Mouse (Mus musculus): ENCODE measurements around the gene Kif1c.

Gene Kif1c

GRCm38 (mm10) chr11:70742581-70743459 lies 42.5 kb downstream of the Kif1c start:
- WGBS: 59% methylated on average over 12 of the region's 12 CpGs

GRCm38 (mm10) chr11:70745636-70746035 lies 45.3 kb downstream of the Kif1c start:
- 89% methylated on average over 7 of the region's 7 CpGs for WGBS

GRCm38 (mm10) chr11:70747876-70748545 lies 47.7 kb downstream of the Kif1c start:
- WGBS: 83% methylated on average over 4 of the region's 4 CpGs

GRCm38 (mm10) chr11:70752337-70753017 lies 52.1 kb downstream of the Kif1c start:
- 79% methylated on average over 4 of the region's 4 CpGs for WGBS

DNA sequence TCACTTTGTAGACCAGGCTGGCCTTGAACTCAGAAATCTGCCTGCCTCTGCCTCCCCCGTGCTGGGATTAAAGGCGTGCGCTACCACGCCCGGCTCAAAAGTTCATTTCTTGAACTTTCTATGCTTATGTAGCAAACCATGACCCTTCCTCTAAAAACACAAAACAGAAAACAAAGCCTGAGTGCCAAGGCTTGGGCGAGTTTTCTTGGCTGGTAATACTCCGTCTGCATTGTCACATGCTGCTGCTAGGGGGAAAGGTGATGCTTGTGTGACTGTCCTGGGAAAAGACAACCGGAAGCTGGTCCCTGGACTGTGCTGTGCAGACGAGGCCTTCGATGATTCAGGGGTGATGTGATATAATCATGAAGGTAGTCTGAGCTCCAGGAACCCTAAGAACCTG lies 52.8 kb downstream of the Kif1c start:
- WGBS: 97% methylated on average over 10 of the region's 10 CpGs

DNA sequence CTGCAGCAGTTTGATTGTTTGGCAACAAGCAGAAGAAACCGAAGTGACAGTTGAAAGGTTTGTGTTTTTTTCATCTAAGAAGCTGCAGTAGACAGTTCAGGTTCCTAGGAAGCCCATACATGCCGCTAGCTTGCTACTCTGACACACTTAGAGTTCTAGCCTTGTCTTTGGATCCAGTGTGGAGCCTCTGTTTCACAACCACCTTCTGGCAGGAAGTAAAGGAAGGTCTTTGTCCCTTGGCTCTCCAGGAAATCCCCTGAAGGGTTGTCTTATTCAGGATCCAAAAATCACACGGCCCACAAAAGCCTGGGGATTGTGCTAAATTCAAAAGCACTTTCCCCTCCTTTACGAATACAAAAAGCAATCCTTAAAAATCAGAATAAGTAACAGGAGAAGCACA lies 54.1 kb downstream of the Kif1c start:
- WGBS: 32% methylated on average over 4 of the region's 4 CpGs

GRCm38 (mm10) chr11:70754958-70755357 lies 54.6 kb downstream of the Kif1c start:
- WGBS: 38% methylated on average over 7 of the region's 7 CpGs

DNA sequence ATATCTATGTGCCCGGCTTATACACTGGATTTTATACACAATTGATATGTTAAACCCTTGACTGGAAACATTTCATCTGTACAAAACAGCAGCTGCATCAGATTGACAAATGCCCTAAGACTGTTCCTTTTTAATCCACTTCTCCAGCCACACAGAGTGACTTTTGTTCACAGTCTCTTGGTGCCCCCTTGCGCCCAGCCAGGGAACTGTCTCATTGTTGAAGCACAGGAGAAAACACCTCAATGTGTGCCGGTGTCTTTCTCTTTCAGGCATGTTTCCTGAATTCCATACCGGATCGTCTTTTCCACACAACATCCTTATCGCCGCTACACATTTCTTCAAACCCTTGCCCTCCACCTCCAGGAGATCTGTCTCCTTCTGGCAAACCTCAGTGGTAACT lies 55.3 kb downstream of the Kif1c start:
- 4% methylated on average over 7 of the region's 7 CpGs for WGBS

GRCm38 (mm10) chr11:70760446-70760845 lies 60.1 kb downstream of the Kif1c start:
- WGBS: 63% methylated on average over 3 of the region's 3 CpGs

GRCm38 (mm10) chr11:70762641-70763040 lies 62.3 kb downstream of the Kif1c start:
- WGBS: 79% methylated on average over 9 of the region's 9 CpGs

GRCm38 (mm10) chr11:70763582-70763935 lies 63.2 kb downstream of the Kif1c start:
- WGBS: 17% methylated on average over 3 of the region's 3 CpGs

GRCm38 (mm10) chr11:70763936-70764808 lies 63.8 kb downstream of the Kif1c start, which contains the start of gene Zfp3:
Gene Zfp3, plus strand, starts transcription at chr11:70764209.
- WGBS: under 1% methylated on average over 78 of the region's 78 CpGs

DNA sequence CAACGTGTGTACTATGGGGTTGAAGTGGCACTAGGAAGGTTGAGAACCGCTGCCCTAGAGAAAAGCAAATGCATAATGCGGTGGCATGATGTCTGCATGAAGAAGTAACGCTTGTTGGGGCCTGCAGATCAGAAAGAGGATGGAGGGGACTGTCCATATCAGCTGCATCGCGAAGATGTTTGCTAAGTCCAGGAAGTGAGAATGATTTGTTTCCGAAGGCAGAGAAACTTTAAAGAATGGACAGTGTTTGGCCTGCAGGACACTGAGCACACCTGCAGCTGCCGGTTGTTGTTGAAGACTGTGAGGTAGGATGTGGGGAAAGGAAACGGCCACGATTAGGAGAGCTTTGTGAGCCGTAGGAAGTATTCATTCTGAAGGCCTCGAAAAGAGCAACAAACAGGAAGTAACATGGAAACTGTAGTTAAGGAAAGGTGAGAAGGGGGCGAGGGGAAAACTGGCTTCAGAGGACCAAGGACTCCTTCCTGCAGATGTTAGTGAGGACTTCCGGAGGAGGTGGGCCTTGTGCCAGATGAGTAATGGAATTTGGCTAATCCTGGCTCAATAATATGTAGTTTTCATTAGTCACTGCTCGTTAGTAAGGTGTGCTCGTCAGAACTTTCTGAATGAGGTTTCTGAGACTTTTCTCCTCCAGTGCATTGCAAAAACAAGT lies 65.6 kb downstream of the Kif1c start:
- 60% methylated on average over 16 of the region's 16 CpGs for WGBS

GRCm38 (mm10) chr11:70770804-70771203 lies 70.5 kb downstream of the Kif1c start:
- WGBS: 94% methylated on average over 3 of the region's 3 CpGs

- 29% methylated on average over 17 of the region's 17 CpGs for WGBS
Observed at GRCm38 (mm10) chr11:70776830-70777571, 76.7 kb downstream of the Kif1c start.

DNA sequence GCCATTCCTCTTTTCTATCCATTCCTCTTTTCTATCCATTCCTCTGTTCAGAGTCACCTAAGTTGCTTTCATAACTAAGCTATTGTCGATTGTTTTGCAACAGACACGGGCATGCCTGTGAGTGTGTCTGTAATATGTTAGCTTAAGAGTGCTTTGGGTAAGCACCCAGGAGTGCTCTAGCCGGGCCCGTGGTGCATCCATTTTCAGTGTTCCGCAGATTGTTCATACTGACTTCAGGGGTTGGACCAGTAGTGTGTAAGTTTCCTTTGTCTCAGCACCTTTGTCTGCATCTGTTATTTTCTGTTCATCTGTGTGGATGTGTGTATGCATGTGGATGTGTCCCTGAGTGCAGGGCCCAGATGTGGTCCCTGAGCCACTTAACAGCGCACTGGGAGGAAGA lies 77.3 kb downstream of the Kif1c start:
- WGBS: 61% methylated on average over 6 of the region's 6 CpGs

DNA sequence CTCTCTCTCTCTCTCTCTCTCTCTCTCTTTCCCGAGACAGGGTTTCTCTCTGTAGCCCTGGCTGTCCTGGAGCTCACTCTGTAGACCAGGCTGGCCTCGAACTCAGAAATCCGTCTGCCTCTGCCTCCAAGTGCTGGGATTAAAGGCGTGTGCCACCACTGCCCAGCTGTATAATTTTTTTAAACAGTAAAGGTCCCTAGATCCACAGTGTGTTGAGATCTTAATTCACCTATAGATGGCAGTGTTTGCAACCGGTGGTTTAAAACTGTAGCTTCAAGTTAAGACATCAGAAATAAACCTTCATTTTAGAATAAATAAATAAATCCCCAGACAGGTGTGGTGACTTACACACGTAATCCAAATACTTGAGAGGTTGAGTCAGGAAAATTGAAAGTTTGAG lies 77.7 kb downstream of the Kif1c start:
- WGBS: 23% methylated on average over 6 of the region's 6 CpGs

All from cerebral cortex, adult 2 months (tissue).